Mouse (Mus musculus) thymus, adult 2 months (tissue): Measurements from ENCODE around the gene Gsn. TPM values are rescaled to one million over a fixed set of nuclear protein-coding genes. Genes with fewer than 3 reads are reported as not detected.

Source experiments
- DNase-seq: peaks from one replicate; pipeline ENCODE4 v3.0.0; 2021
- H3K27ac ChIP-seq: fragments of 200-500 bp; 2 replicates; pipeline ENCODE4 v1.5.1; 2012; ENCODE audit warnings: low read length, control low read depth; ENCODE audit not compliant: control insufficient read depth, insufficient read depth
- H3K27me3 ChIP-seq: fragments of 200-500 bp; 2 replicates; pipeline ENCODE4 v1.6.1; 2012; ENCODE audit warnings: mild to moderate bottlenecking, low read length, moderate library complexity, mixed read lengths; ENCODE audit not compliant: control insufficient read depth, insufficient read depth
- H3K36me3 ChIP-seq: fragments of 200-500 bp; 2 replicates; pipeline ENCODE4 v1.6.1; 2012; ENCODE audit warnings: mild to moderate bottlenecking, low read length, moderate library complexity; ENCODE audit not compliant: control insufficient read depth, insufficient read depth
- H3K4me1 ChIP-seq: fragments of 200-500 bp; replicated peaks from 2 replicates; pipeline ENCODE4 v1.6.1; 2012; ENCODE audit warnings: low read length; ENCODE audit not compliant: control insufficient read depth, insufficient read depth
- H3K4me3 ChIP-seq: fragments of 200-500 bp; 2 replicates; pipeline ENCODE4 v1.5.1; 2012; ENCODE audit warnings: mild to moderate bottlenecking, low read length, control low read depth, moderate library complexity; ENCODE audit not compliant: control insufficient read depth, insufficient read depth
- CTCF ChIP-seq: fragments of 200-500 bp; IDR thresholded peaks from 2 replicates; pipeline ENCODE4 v1.5.1; 2012; ENCODE audit warnings: mild to moderate bottlenecking, control low read depth, low read length, moderate library complexity, borderline replicate concordance; ENCODE audit not compliant: control insufficient read depth, poor library complexity, insufficient read depth; ENCODE audit errors: extremely low read depth
- POLR2A ChIP-seq: fragments of 200-500 bp; IDR thresholded peaks from 2 replicates; pipeline ENCODE4 v1.6.1; 2012; ENCODE audit warnings: mild to moderate bottlenecking, low read length, control low read depth, moderate library complexity; ENCODE audit not compliant: control insufficient read depth, poor library complexity, insufficient read depth; ENCODE audit errors: extremely low read depth
- WGBS: fragments of 180-500 bp; shearing (Covaris S2); methylation state at CpG from one replicate; pipeline ENCODE4 v1.1.7; 2018; 5-methylcytosine and 5-hydroxymethylcytosine counted together
- polyA plus RNA-seq: library from polyadenylated mRNA; depleted of rRNA; stranded (reverse); fragments of >200 nt; gene quantifications from 2 replicates; pipeline ENCODE4 v1.2.3, GENCODE M21; 2012

Gsn gene
- polyA plus RNA-seq, 1 experiment: 535 TPM

GRCm38 (mm10) chr2:35252733-35253132, 3.4 kb upstream of the Gsn start:
- H3K4me1 ChIP-seq: peaks cover 17% of the 10 kb centered on the region
- no peak for DNase-seq
- WGBS: 92% methylated on average over 6 of the region's 6 CpGs

GRCm38 (mm10) chr2:35253751-35254150, 2.4 kb upstream of the Gsn start:
- Histone ChIP-seq H3K27ac (no peak overlapping the region), H3K4me1 (peaks cover 24% of the 10 kb centered on the region), H3K36me3 (no peaks in the 10 kb centered on the region), H3K27me3 (no peaks in the 10 kb centered on the region), H3K4me3 (no peak overlapping the region)
- WGBS: 63% methylated on average over 4 of the region's 4 CpGs
- DNase-seq: no peak
- TF ChIP-seq POLR2A (no peak), CTCF (no peak)

More at GRCm38 (mm10) chr2:35252733-35253132, 3.4 kb upstream of the Gsn start:
- Histone ChIP-seq H3K4me3 (no peak overlapping the region), H3K27me3 (no peaks in the 10 kb centered on the region), H3K27ac (no peak overlapping the region), H3K36me3 (no peaks in the 10 kb centered on the region)
- no peak for TF ChIP-seq POLR2A
- TF ChIP-seq CTCF: no peak

GRCm38 (mm10) chr2:35255004-35255403, 1.2 kb upstream of the Gsn start:
- H3K27ac ChIP-seq: no peak overlapping the region
- no peak for DNase-seq
- no peaks in the 10 kb centered on the region for H3K36me3 ChIP-seq
- H3K4me1 ChIP-seq: peaks cover 34% of the 10 kb centered on the region
- no peak overlapping the region for H3K4me3 ChIP-seq
- H3K27me3 ChIP-seq: no peaks in the 10 kb centered on the region
- WGBS: 67% methylated on average over 5 of the region's 5 CpGs
- TF ChIP-seq POLR2A (no peak), CTCF (no peak)

- H3K4me3 ChIP-seq: no peak overlapping the region
- TF ChIP-seq CTCF (no peak), POLR2A (no peak)
- peaks cover 38% of the 10 kb centered on the region for H3K4me1 ChIP-seq
- H3K27me3 ChIP-seq: no peaks in the 10 kb centered on the region
- WGBS: 88% methylated on average over 7 of the region's 7 CpGs
- no peak for DNase-seq
- H3K36me3 ChIP-seq: no peaks in the 10 kb centered on the region
- H3K27ac ChIP-seq: no peak overlapping the region
These were observed 718 bp upstream of the Gsn start for GRCm38 (mm10) chr2:35255462-35255861.

- Histone ChIP-seq H3K4me3 (peak overlapping the region; percentile 67), H3K27ac (no peak overlapping the region), H3K36me3 (no peaks in the 10 kb centered on the region), H3K4me1 (peaks cover 38% of the 10 kb centered on the region), H3K27me3 (no peaks in the 10 kb centered on the region)
- WGBS: 46% methylated on average over 8 of the region's 8 CpGs
- TF ChIP-seq POLR2A (no peak), CTCF (no peak)
- no peak for DNase-seq
These were observed 752 bp downstream of the Gsn start for GRCm38 (mm10) chr2:35256932-35257331.

GRCm38 (mm10) chr2:35257886-35258285, 1.7 kb downstream of the Gsn start:
- peaks cover 38% of the 10 kb centered on the region for H3K4me1 ChIP-seq
- H3K27ac ChIP-seq: no peak overlapping the region
- no peak for DNase-seq
- no peak overlapping the region for H3K4me3 ChIP-seq
- no peaks in the 10 kb centered on the region for H3K27me3 ChIP-seq
- WGBS: 92% methylated on average over 2 of the region's 2 CpGs
- no peaks in the 10 kb centered on the region for H3K36me3 ChIP-seq
- TF ChIP-seq POLR2A (no peak), CTCF (no peak)

GRCm38 (mm10) chr2:35258590-35258989, 2.4 kb downstream of the Gsn start:
- Histone ChIP-seq H3K4me1 (peaks cover 38% of the 10 kb centered on the region), H3K4me3 (no peak overlapping the region), H3K36me3 (no peaks in the 10 kb centered on the region), H3K27me3 (no peaks in the 10 kb centered on the region), H3K27ac (no peak overlapping the region)
- no peak for DNase-seq
- WGBS: 93% methylated on average over 4 of the region's 4 CpGs
- no peak for TF ChIP-seq POLR2A
- no peak for TF ChIP-seq CTCF
